Mouse (Mus musculus): ENCODE measurements around the gene Nfatc4. TPM values are rescaled to one million over a fixed set of nuclear protein-coding genes. Genes with fewer than 3 reads are reported as not detected.

Gene Nfatc4
- polyA plus RNA-seq, 1 experiment from 2014 or later = 12.0 TPM

DNA sequence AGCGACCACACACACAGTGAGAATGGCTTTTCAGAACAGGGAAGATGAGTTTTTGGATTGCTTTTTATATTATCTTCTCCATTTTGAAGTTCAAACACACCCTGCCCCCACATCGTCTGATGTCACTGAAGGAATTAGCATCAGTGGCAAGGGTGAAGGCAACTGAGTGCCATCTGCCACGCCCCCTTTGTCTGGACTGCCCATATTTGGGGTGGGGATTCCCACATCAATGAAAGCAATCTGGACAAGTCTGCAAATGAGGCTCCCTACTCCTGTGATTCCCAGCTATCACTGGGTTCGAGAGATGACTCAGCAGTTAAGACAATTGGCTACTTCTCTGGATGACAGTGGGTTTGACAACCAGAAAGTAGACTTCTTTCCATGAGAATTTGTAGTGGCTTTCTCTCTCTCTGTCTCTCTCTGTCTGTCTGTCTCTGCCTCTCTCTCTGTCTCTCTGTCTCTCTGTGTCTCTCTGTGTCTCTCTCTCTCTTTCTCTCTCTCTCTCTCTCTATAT is 18.0 kb downstream of the Nfatc4 start:
- no peak for ATAC-seq (ENCODE audit: low FRiP score)
- H3K27me3 ChIP-seq = no peaks in the 10 kb centered on the region
- H3K4me3 ChIP-seq = no peak overlapping the region
- H3K27ac ChIP-seq = no peak overlapping the region
- no peaks in the 10 kb centered on the region for H3K4me1 ChIP-seq (replicated peaks)
- H3K9me3 ChIP-seq = no peaks in the 10 kb centered on the region
- H3K36me3 ChIP-seq = no peaks in the 10 kb centered on the region
- H3K4me2 ChIP-seq = no peak overlapping the region
- WGBS = 55% methylated on average over 4 of the region's 4 CpGs
- H3K9ac ChIP-seq = no peak overlapping the region

DNA sequence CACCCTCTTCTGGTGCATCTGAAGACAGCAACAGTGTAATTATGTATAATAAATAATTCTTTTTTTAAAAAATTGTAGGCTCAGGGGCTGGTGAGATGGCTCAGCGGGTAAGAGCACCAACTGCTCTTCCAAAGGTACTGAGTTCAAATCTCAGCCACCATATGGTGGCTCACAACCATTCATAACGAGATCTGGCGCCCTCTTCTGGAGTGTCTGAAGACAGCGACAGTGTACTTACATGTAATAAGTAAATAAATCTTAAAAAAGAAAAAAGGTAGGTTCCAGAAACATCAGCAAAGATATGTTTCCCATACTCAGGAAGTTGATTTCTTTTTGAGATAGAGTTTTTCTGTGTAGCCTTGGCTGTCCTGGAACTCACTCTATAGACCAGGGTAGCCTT is 19.9 kb downstream of the Nfatc4 start:
- H3K4me3 ChIP-seq = no peak overlapping the region
- ATAC-seq (ENCODE audit: low FRiP score) = no peak
- H3K4me1 ChIP-seq (replicated peaks) = no peaks in the 10 kb centered on the region
- H3K9ac ChIP-seq = no peak overlapping the region
- H3K27me3 ChIP-seq = no peaks in the 10 kb centered on the region
- no peaks in the 10 kb centered on the region for H3K9me3 ChIP-seq
- WGBS = 84% methylated on average over 4 of the region's 4 CpGs
- H3K36me3 ChIP-seq = no peaks in the 10 kb centered on the region
- H3K4me2 ChIP-seq = no peak overlapping the region
- no peak overlapping the region for H3K27ac ChIP-seq

GRCm38 (mm10) chr14:55845506-55846294 is 22.8 kb downstream of the Nfatc4 start:
- H3K27ac ChIP-seq = no peak overlapping the region
- ATAC-seq (ENCODE audit: low FRiP score) = no peak
- H3K9ac ChIP-seq = no peak overlapping the region
- no peak overlapping the region for H3K4me3 ChIP-seq
- no peaks in the 10 kb centered on the region for H3K36me3 ChIP-seq
- WGBS = 80% methylated on average over 9 of the region's 9 CpGs
- H3K4me1 ChIP-seq (replicated peaks) = no peaks in the 10 kb centered on the region
- H3K27me3 ChIP-seq = no peaks in the 10 kb centered on the region
- no peaks in the 10 kb centered on the region for H3K9me3 ChIP-seq
- H3K4me2 ChIP-seq = no peak overlapping the region

GRCm38 (mm10) chr14:55850885-55851284 is 27.9 kb downstream of the Nfatc4 start:
- no peak overlapping the region for H3K4me3 ChIP-seq
- H3K27me3 ChIP-seq = no peaks in the 10 kb centered on the region
- ATAC-seq (ENCODE audit: low FRiP score) = no peak
- H3K36me3 ChIP-seq = no peaks in the 10 kb centered on the region
- no peak overlapping the region for H3K9ac ChIP-seq
- H3K9me3 ChIP-seq = no peaks in the 10 kb centered on the region
- peaks cover 33% of the 10 kb centered on the region for H3K4me1 ChIP-seq (replicated peaks)
- H3K27ac ChIP-seq = no peak overlapping the region
- 62% methylated on average over 6 of the region's 6 CpGs for WGBS
- H3K4me2 ChIP-seq = no peak overlapping the region

GRCm38 (mm10) chr14:55852646-55853551 is 30.0 kb downstream of the Nfatc4 start:
- H3K4me2 ChIP-seq = peak overlapping the region; percentile 83
- H3K27me3 ChIP-seq = no peaks in the 10 kb centered on the region
- WGBS = 5% methylated on average over 11 of the region's 11 CpGs
- peaks cover 53% of the 10 kb centered on the region for H3K4me1 ChIP-seq (replicated peaks)
- ATAC-seq (ENCODE audit: low FRiP score) = peak; percentile 78
- no peaks in the 10 kb centered on the region for H3K9me3 ChIP-seq
- H3K27ac ChIP-seq = peak overlapping the region; percentile 90
- no peaks in the 10 kb centered on the region for H3K36me3 ChIP-seq
- peak overlapping the region; percentile 84; the same call in 1 of the 2 replicates for H3K9ac ChIP-seq
- H3K4me3 ChIP-seq = peak overlapping the region; percentile 70

GRCm38 (mm10) chr14:55853621-55854285 is 30.8 kb downstream of the Nfatc4 start, which contains the start of gene Nynrin:
Gene Nynrin (plus strand): TSS chr14:55854010.
- H3K9me3 ChIP-seq = no peaks in the 10 kb centered on the region
- peak within 1 kb of the TSS; percentile 84 for H3K9ac ChIP-seq
- peak; percentile 85 for ATAC-seq (ENCODE audit: low FRiP score)
- peaks cover 59% of the 10 kb centered on the region for H3K4me1 ChIP-seq (replicated peaks)
- H3K36me3 ChIP-seq = no peaks in the 10 kb centered on the region
- WGBS = 2% methylated on average over 30 of the region's 33 CpGs
- H3K27me3 ChIP-seq = no peaks in the 10 kb centered on the region
- H3K4me3 ChIP-seq = peak within 1 kb of the TSS; percentile 70
- peak within 1 kb of the TSS; percentile 90 for H3K27ac ChIP-seq
- peak within 1 kb of the TSS; percentile 83 for H3K4me2 ChIP-seq

DNA sequence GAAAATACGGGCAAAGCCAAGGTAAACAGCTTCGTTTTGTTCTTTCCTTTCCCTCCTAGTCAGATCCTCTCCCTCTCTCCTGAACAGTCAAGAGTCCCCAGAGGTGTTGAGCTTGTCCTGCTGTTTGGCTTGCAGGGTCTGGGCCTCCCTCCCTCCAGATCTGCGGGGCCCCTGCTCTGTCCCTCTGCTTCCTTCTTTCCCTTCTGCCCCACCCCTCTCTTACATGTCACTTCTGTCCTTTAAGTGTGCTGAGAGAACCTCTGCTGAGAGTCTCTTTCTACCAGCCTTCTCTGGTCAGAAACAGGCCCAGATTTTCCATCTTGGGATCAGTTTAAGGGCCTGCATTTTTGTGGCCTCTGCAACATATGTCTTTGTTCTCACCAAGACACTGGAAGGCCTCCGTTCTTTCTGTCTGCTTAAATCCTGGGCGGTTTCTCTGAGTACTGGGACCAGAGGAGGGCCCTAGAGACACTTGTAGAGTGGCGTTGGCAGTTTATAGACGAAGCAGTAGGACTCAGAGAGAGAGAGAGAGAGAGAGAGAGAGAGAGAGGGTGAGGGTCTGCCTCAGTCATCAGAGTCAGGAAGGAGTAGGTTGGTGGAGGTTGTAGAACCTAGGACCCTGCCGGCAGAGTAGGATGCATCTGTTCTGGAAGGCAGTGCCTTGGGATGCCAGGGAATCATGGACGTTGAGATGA is 31.6 kb downstream of the Nfatc4 start:
- peak overlapping the region; percentile 84 for H3K9ac ChIP-seq
- no peaks in the 10 kb centered on the region for H3K9me3 ChIP-seq
- no peaks in the 10 kb centered on the region for H3K27me3 ChIP-seq
- peak overlapping the region; percentile 90 for H3K27ac ChIP-seq
- ATAC-seq (ENCODE audit: low FRiP score) = peak; percentile 49
- 2% methylated on average over 9 of the region's 9 CpGs for WGBS
- peak overlapping the region; percentile 83 for H3K4me2 ChIP-seq
- H3K4me3 ChIP-seq = peak overlapping the region; percentile 70
- H3K4me1 ChIP-seq (replicated peaks) = peaks cover 60% of the 10 kb centered on the region
- H3K36me3 ChIP-seq = no peaks in the 10 kb centered on the region

DNA sequence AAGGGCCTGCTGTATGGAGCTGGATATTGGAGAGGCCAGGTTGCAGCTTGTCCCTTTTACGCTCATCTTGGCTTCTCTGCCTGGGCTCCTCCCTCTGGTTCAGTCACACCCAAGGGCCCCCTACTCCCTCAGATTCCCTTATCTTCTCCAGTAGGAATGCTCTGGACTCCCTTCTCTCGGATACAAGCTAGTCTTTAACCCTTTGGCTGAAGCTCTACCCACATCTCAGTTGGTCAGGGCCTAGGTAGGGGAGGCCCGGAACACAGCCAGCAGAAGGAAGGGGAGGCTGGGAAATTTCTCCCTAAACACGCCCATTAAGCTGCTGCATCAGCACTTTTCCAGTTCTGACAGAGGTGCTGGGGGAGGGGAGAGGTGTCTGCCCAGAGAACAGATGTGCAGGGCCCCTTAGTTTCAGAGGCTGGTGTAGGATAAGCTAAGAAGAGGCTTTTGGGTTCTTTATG is 32.2 kb downstream of the Nfatc4 start:
- H3K9me3 ChIP-seq = no peaks in the 10 kb centered on the region
- peak overlapping the region; percentile 90 for H3K27ac ChIP-seq
- no peaks in the 10 kb centered on the region for H3K27me3 ChIP-seq
- peak overlapping the region; percentile 84 for H3K9ac ChIP-seq
- peak; percentile 25 for ATAC-seq (ENCODE audit: low FRiP score)
- H3K36me3 ChIP-seq = no peaks in the 10 kb centered on the region
- H3K4me3 ChIP-seq = peak overlapping the region; percentile 70
- 4% methylated on average over 4 of the region's 4 CpGs for WGBS
- peak overlapping the region; percentile 83 for H3K4me2 ChIP-seq
- H3K4me1 ChIP-seq (replicated peaks) = peaks cover 63% of the 10 kb centered on the region

GRCm38 (mm10) chr14:55857588-55857987 is 34.6 kb downstream of the Nfatc4 start:
- ATAC-seq (ENCODE audit: low FRiP score) = no peak
- H3K9ac ChIP-seq = 0 out of 2 replicates have a peak overlapping the region, but pooled peaks have one; percentile 43
- WGBS = 77% methylated on average over 4 of the region's 4 CpGs
- H3K36me3 ChIP-seq = no peaks in the 10 kb centered on the region
- no peaks in the 10 kb centered on the region for H3K27me3 ChIP-seq
- no peak overlapping the region for H3K27ac ChIP-seq
- peaks cover 74% of the 10 kb centered on the region for H3K4me1 ChIP-seq (replicated peaks)
- H3K4me3 ChIP-seq = 0 out of 2 replicates have a peak overlapping the region, but pooled peaks have one; percentile 2
- H3K9me3 ChIP-seq = no peaks in the 10 kb centered on the region
- peak overlapping the region; percentile 29 for H3K4me2 ChIP-seq

DNA sequence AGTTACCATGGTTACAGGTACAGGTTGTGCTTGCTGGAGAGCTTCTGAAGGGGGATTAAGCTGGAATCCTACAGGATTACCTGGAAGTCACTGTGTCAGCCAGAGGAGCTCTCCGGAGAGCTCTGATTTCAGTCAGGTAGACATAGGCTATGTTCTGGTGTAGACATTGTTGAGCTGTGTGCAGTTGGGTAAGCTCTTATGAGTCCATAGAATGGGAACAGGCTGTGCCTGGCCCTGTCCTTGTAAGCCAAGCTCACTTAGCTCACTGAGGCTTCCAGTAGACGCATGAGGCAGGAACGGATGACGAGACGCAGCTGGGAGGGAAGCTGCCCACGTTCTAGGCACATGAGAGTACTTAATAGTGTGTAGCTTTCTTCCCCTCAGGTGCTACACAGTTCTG is 39.2 kb downstream of the Nfatc4 start:
- Histone ChIP-seq H3K27ac (no peak overlapping the region), H3K9me3 (no peaks in the 10 kb centered on the region), H3K36me3 (peaks cover 35% of the 10 kb centered on the region), H3K9ac (peak overlapping the region; percentile 24; the same call in 1 of the 2 replicates), H3K27me3 (no peaks in the 10 kb centered on the region), H3K4me2 (no peak overlapping the region), H3K4me1 (replicated peaks) (peaks cover 43% of the 10 kb centered on the region), H3K4me3 (no peak overlapping the region)
- WGBS = 86% methylated on average over 6 of the region's 6 CpGs
- ATAC-seq (ENCODE audit: low FRiP score) = no peak

GRCm38 (mm10) chr14:55862970-55863369 is 40.0 kb downstream of the Nfatc4 start:
- WGBS = 95% methylated on average over 10 of the region's 10 CpGs
- no peak overlapping the region for H3K4me3 ChIP-seq
- peaks cover 39% of the 10 kb centered on the region for H3K36me3 ChIP-seq
- no peaks in the 10 kb centered on the region for H3K27me3 ChIP-seq
- no peaks in the 10 kb centered on the region for H3K9me3 ChIP-seq
- H3K4me1 ChIP-seq (replicated peaks) = peaks cover 38% of the 10 kb centered on the region
- H3K9ac ChIP-seq = no peak overlapping the region
- H3K27ac ChIP-seq = no peak overlapping the region
- no peak for ATAC-seq (ENCODE audit: low FRiP score)
- H3K4me2 ChIP-seq = no peak overlapping the region

Measured in hindbrain, embryonic 13.5 days (tissue).